In the genomic region with DNA sequence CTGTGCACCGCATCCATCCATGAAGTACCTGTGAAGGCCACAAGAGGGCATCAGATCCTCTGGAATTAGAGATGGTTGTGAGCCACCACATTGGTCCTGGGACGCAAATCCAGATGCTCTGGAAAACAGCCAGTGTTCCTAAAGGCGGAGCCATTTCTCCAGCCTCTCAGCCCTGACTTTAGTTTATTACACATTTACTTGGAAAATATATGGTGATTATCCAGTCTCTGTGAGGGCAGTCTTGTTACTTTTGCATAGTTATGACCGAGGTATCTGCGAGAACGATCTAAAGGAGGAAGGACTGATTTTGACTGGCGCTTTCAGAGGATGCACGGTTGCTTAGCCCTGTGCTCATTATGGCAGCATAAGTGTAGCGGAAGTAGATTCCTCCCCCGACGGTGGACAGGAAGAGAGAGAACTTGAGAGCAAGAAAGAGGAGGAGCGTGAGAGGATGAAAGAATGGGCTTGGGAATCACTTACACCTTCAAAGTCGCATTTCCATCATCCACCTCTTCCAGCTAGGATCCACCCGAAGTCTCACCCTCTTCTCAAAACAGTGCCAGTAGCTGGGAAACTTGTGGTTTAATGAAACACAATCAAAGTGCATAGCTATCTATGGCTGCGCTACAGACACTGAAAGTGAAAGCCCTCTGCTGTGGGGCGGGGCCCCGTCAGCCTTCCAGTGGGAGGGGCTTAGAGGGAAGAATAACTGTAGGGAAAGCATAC, we compare ENCODE assay signal across 7 mouse cellular contexts. TPM values are rescaled to one million over a fixed set of nuclear protein-coding genes. Genes with fewer than 3 reads are reported as not detected.
A peak's percentile ranks its signal among the peaks of the same experiment; 100 is the strongest.
DNase-seq lines count a peak whose midpoint lies in the region; ATAC-seq lines count a peak whose summit lies in the region.

No protein-coding gene starts in this region.

- intact Hi-C loops in left cerebral cortex, postnatal 25 days (cut with DNase I) = loop anchor here (1.0 to 10.0 kb wide), 3 partner anchors 63 to 261 kb away; no protein-coding TSS in a partner anchor

- peak overlapping the region; percentile 70 for H3K27ac ChIP-seq in intestine, embryonic 15.5 days
- H3K27ac ChIP-seq in midbrain, embryonic 10.5 days (replicated peaks) = peak overlapping the region; percentile 78

- peak overlapping the region; percentile 66 for H3K4me2 ChIP-seq in intestine, embryonic 15.5 days (replicated peaks)

- no peaks in the 10 kb centered on the region for H3K27me3 ChIP-seq in intestine, embryonic 15.5 days (replicated peaks)
- no peaks in the 10 kb centered on the region for H3K27me3 ChIP-seq in midbrain, embryonic 10.5 days (ENCODE audit: low read depth, poor library complexity, severe bottlenecking)

- peak overlapping the region; percentile 35; the same call in 1 of the 2 replicates for H3K9ac ChIP-seq in intestine, embryonic 15.5 days

- H3K4me3 ChIP-seq in intestine, embryonic 15.5 days (replicated peaks) = peak overlapping the region; percentile 40
- H3K4me3 ChIP-seq in midbrain, embryonic 10.5 days = peak overlapping the region; percentile 53

- WGBS in intestine, embryonic 15.5 days = 8% methylated on average over 17 of the region's 17 CpGs
- WGBS in midbrain, embryonic 10.5 days = 18% methylated on average over 17 of the region's 17 CpGs

- peak; percentile 92 for ATAC-seq in intestine, embryonic 15.5 days

- peak; percentile 84 for DNase-seq in adrenal gland, adult 2 months
- peak; percentile 94 for DNase-seq in embryo, embryonic 10.5 days (ENCODE audit: low spot score)
- DNase-seq in gastrocnemius, postnatal 25 days = peak; percentile 61
- DNase-seq in left cerebral cortex, postnatal 25 days (ENCODE audit: low spot score in 2 of 2) = peak; percentile 82 to 85
- DNase-seq in midbrain, embryonic 10.5 days (ENCODE audit: low spot score) = peak; percentile 80
- DNase-seq in right cerebral cortex, postnatal 4 days = peak; percentile 81

- no peaks in the 10 kb centered on the region for H3K36me3 ChIP-seq in intestine, embryonic 15.5 days
- H3K36me3 ChIP-seq in midbrain, embryonic 10.5 days = no peaks in the 10 kb centered on the region

- no peaks in the 10 kb centered on the region for H3K4me1 ChIP-seq in intestine, embryonic 15.5 days (replicated peaks)
- H3K4me1 ChIP-seq in midbrain, embryonic 10.5 days = peaks cover 10% of the 10 kb centered on the region; the same call in 1 of the 2 replicates

- H3K9me3 ChIP-seq in intestine, embryonic 15.5 days = no peaks in the 10 kb centered on the region
- no peaks in the 10 kb centered on the region for H3K9me3 ChIP-seq in midbrain, embryonic 10.5 days (replicated peaks)

RNA-seq across cellular contexts. Expression of a gene that starts 26.5 kb away (rescaled TPM):
- 1 to 10 TPM; 2.7 TPM for total RNA-seq in adrenal gland, adult 2 months (2021)
- polyA plus RNA-seq in adrenal gland, adult 2 months (2012; rRNA removed) = 7.6 and 9.6 TPM in 2 replicates
- total RNA-seq in gastrocnemius, postnatal 25 days (2021) = under 1 TPM; 0.64 to 0.70 TPM
- polyA plus RNA-seq in intestine, embryonic 15.5 days (2015; fragmentation: Nextera tagmentation; extraction: Ambion mirVana) = 2.8 and 3.5 TPM in 2 replicates
- total RNA-seq in left cerebral cortex, postnatal 25 days (2021) = 1 to 10 TPM in 1 of 2 experiments, under 1 TPM in 1; 0.39 to 1.1 TPM
- 0.38 and 0.94 TPM in 2 replicates for polyA plus RNA-seq in midbrain, embryonic 10.5 days (2016; fragmentation: Nextera tagmentation; extraction: Ambion mirVana)

RNA-seq across cellular contexts. Expression of a gene that starts 27.8 kb away (rescaled TPM):
- 1 to 10 TPM; 1.1 to 2.5 TPM for total RNA-seq in adrenal gland, adult 2 months (2021)
- 1.6 and 1.9 TPM in 2 replicates for polyA plus RNA-seq in adrenal gland, adult 2 months (2012; rRNA removed)
- total RNA-seq in gastrocnemius, postnatal 25 days (2021) = under 1 TPM; 0.79 to 0.86 TPM
- 1.3 and 1.6 TPM in 2 replicates for polyA plus RNA-seq in intestine, embryonic 15.5 days (2015; fragmentation: Nextera tagmentation; extraction: Ambion mirVana)
- 10 to 100 TPM; 12.5 to 20.7 TPM for total RNA-seq in left cerebral cortex, postnatal 25 days (2021)
- 1.4 and 2.4 TPM in 2 replicates for polyA plus RNA-seq in midbrain, embryonic 10.5 days (2016; fragmentation: Nextera tagmentation; extraction: Ambion mirVana)

Comparison
In these comparisons a context has a peak if more than half of its experiments do, and no peak if none do; other contexts are left out.
1. Peak in every context shown above with its lines: DNase-seq, ATAC-seq, H3K4me3 ChIP-seq and H3K27ac ChIP-seq.